ENCODE assay signal across 14 mouse cellular contexts in genomic region chr7:49785141-49785540, GRCm38 (mm10).
"Had no signal": no experiment of that assay in that cellular context is flagged by ENCODE, and none has a peak within 500 bp of the region (broad histone marks: within the 10 kb centered on the region; RNA-seq: fewer than 3 reads in every experiment).

No protein-coding gene starts in this region.

- H3K4me3 ChIP-seq: lung, embryonic 15.5 days; midbrain, embryonic 13.5 days; midbrain, embryonic 15.5 days; neural tube, embryonic 12.5 days; stomach, embryonic 15.5 days had no signal

- H3K9me3 ChIP-seq: lung, embryonic 15.5 days; midbrain, embryonic 13.5 days; midbrain, embryonic 15.5 days; neural tube, embryonic 12.5 days; stomach, embryonic 15.5 days had no signal

- H3K27me3 ChIP-seq: lung, embryonic 15.5 days; midbrain, embryonic 13.5 days; midbrain, embryonic 15.5 days; neural tube, embryonic 12.5 days; stomach, embryonic 15.5 days had no signal

- H3K4me1 ChIP-seq: midbrain, embryonic 15.5 days; stomach, embryonic 15.5 days had no signal

- ATAC-seq: liver, postnatal 0 days; lung, postnatal 0 days; midbrain, embryonic 13.5 days; midbrain, embryonic 15.5 days had no signal

- DNase-seq: liver, postnatal 0 days; lung, adult 2 months; lung, postnatal 14 days; lung, postnatal 36 days; right cerebral cortex, postnatal 14 days; thymus, adult 2 months; thymus, postnatal 25 days; thymus, postnatal 4 days had no signal
